Mouse (Mus musculus): Measurements from ENCODE around the gene Igfbp7.
"Not testable (repeated sequence)": the region's sequence is repeated elsewhere in the genome, so short reads cannot be mapped to it uniquely, and the experiment has no call there.

Gene Igfbp7

GRCm38 (mm10) chr5:77407341-77408298 is at the start of gene Igfbp7:
Gene Igfbp7, minus strand, starts transcription at chr5:77408041.
- no peak for DNase-seq (ENCODE audit: low read depth, low spot score)

- no peak for DNase-seq (ENCODE audit: low read depth, low spot score)
Measured at GRCm38 (mm10) chr5:77452103-77452502, 44.3 kb upstream of the Igfbp7 start.

GRCm38 (mm10) chr5:77449531-77449930 is 41.7 kb upstream of the Igfbp7 start:
- no peak for DNase-seq (ENCODE audit: low read depth, low spot score)

GRCm38 (mm10) chr5:77445431-77445830 is 37.6 kb upstream of the Igfbp7 start:
- DNase-seq (ENCODE audit: low read depth, low spot score) = no peak

GRCm38 (mm10) chr5:77443889-77444573 is 36.2 kb upstream of the Igfbp7 start:
- no peak for DNase-seq (ENCODE audit: low read depth, low spot score)

GRCm38 (mm10) chr5:77442856-77443623 is 35.2 kb upstream of the Igfbp7 start:
- no peak for DNase-seq (ENCODE audit: low read depth, low spot score)

- DNase-seq (ENCODE audit: low read depth, low spot score) = no peak
Measured at GRCm38 (mm10) chr5:77436308-77436707, 28.5 kb upstream of the Igfbp7 start.

- DNase-seq (ENCODE audit: low read depth, low spot score) = no peak
Measured at GRCm38 (mm10) chr5:77434060-77434459, 26.2 kb upstream of the Igfbp7 start.

GRCm38 (mm10) chr5:77433561-77433960 is 25.7 kb upstream of the Igfbp7 start:
- DNase-seq (ENCODE audit: low read depth, low spot score) = no peak

GRCm38 (mm10) chr5:77433119-77433518 is 25.3 kb upstream of the Igfbp7 start:
- no peak for DNase-seq (ENCODE audit: low read depth, low spot score)

- no peak for DNase-seq (ENCODE audit: low read depth, low spot score)
Measured at GRCm38 (mm10) chr5:77432446-77432845, 24.6 kb upstream of the Igfbp7 start.

- no peak for DNase-seq (ENCODE audit: low read depth, low spot score)
Measured at GRCm38 (mm10) chr5:77431068-77431467, 23.2 kb upstream of the Igfbp7 start.

- no peak for DNase-seq (ENCODE audit: low read depth, low spot score)
Measured at GRCm38 (mm10) chr5:77430471-77430870, 22.6 kb upstream of the Igfbp7 start.

- no peak for DNase-seq (ENCODE audit: low read depth, low spot score)
Measured at GRCm38 (mm10) chr5:77430049-77430448, 22.2 kb upstream of the Igfbp7 start.

GRCm38 (mm10) chr5:77428526-77428925 is 20.7 kb upstream of the Igfbp7 start:
- DNase-seq (ENCODE audit: low read depth, low spot score) = no peak

GRCm38 (mm10) chr5:77427986-77428385 is 20.1 kb upstream of the Igfbp7 start:
- no peak for DNase-seq (ENCODE audit: low read depth, low spot score)

GRCm38 (mm10) chr5:77425721-77426500 is 18.1 kb upstream of the Igfbp7 start:
- no peak for DNase-seq (ENCODE audit: low read depth, low spot score)

GRCm38 (mm10) chr5:77419537-77419936 is 11.7 kb upstream of the Igfbp7 start:
- DNase-seq (ENCODE audit: low read depth, low spot score) = not testable (repeated sequence)

GRCm38 (mm10) chr5:77416058-77416457 is 8.2 kb upstream of the Igfbp7 start:
- no peak for DNase-seq (ENCODE audit: low read depth, low spot score)

GRCm38 (mm10) chr5:77408530-77408929 is 689 bp upstream of the Igfbp7 start:
- DNase-seq (ENCODE audit: low read depth, low spot score) = no peak

GRCm38 (mm10) chr5:77406371-77406871 is 1.4 kb downstream of the Igfbp7 start:
- DNase-seq (ENCODE audit: low read depth, low spot score) = no peak

Measured in retina, adult 2 months (tissue).